Mouse (Mus musculus): ENCODE results near the gene Htr2c.

Htr2c gene

GRCm38 (mm10) chrX:146962258-146962913 is at the start of gene Htr2c:
TSS of gene Htr2c (plus strand) at chrX:146962513.
- DNase-seq: no peak

- no peak for DNase-seq
Measured at GRCm38 (mm10) chrX:146928251-146928650, 34.1 kb upstream of the Htr2c start.

GRCm38 (mm10) chrX:146936332-146936731 is 26.0 kb upstream of the Htr2c start:
- DNase-seq: no peak

GRCm38 (mm10) chrX:146946216-146946886 is 16.0 kb upstream of the Htr2c start:
- no peak for DNase-seq

GRCm38 (mm10) chrX:146946996-146947395 is 15.3 kb upstream of the Htr2c start:
- no peak for DNase-seq

GRCm38 (mm10) chrX:146958608-146959007 is 3.7 kb upstream of the Htr2c start:
- DNase-seq: no peak

GRCm38 (mm10) chrX:146959960-146960359 is 2.4 kb upstream of the Htr2c start:
- DNase-seq: no peak

GRCm38 (mm10) chrX:146962914-146963547 is 718 bp downstream of the Htr2c start:
- no peak for DNase-seq

GRCm38 (mm10) chrX:146979931-146980330 is 17.6 kb downstream of the Htr2c start:
- no peak for DNase-seq

- no peak for DNase-seq
Measured at GRCm38 (mm10) chrX:147055730-147056129, 93.4 kb downstream of the Htr2c start.

- no peak for DNase-seq
Measured at GRCm38 (mm10) chrX:147071622-147072021, 109.3 kb downstream of the Htr2c start.

GRCm38 (mm10) chrX:147119155-147119554 is 156.8 kb downstream of the Htr2c start:
- DNase-seq: no peak

GRCm38 (mm10) chrX:147215251-147215650 is 252.9 kb downstream of the Htr2c start:
- no peak for DNase-seq

GRCm38 (mm10) chrX:147217382-147218013 is 255.2 kb downstream of the Htr2c start:
- no peak for DNase-seq

- DNase-seq: no peak
Measured at GRCm38 (mm10) chrX:147238806-147239542, 276.7 kb downstream of the Htr2c start.
